Mouse (Mus musculus) forebrain, embryonic 13.5 days (tissue): ENCODE data around the gene Dab2ip. TPM values are rescaled to one million over a fixed set of nuclear protein-coding genes. Genes with fewer than 3 reads are reported as not detected.

Experiments
- ATAC-seq: fragments of 200-750 bp; cut with Nextera tagmentation; 2 replicates; pipeline ENCODE4 v1.8.0; 2017
- H3K27ac ChIP-seq: fragments of 300-500 bp; sonication (generic); 2 replicates; pipeline ENCODE4 v1.5.1; 2015; ENCODE audit warnings: inconsistent platforms, mild to moderate bottlenecking, moderate library complexity
- H3K27me3 ChIP-seq: fragments of 300-500 bp; sonication (generic); 2 replicates; pipeline ENCODE4 v1.6.1; 2015; ENCODE audit warnings: mild to moderate bottlenecking, inconsistent platforms
- H3K36me3 ChIP-seq: fragments of 300-500 bp; sonication (generic); 2 replicates; pipeline ENCODE4 v1.6.1; 2015; ENCODE audit warnings: mild to moderate bottlenecking, inconsistent platforms; ENCODE audit not compliant: poor library complexity, severe bottlenecking
- H3K4me1 ChIP-seq: fragments of 300-500 bp; sonication (generic); 2 replicates; pipeline ENCODE4 v1.6.1; 2015; ENCODE audit warnings: inconsistent platforms
- H3K4me2 ChIP-seq: fragments of 300-500 bp; sonication (generic); 2 replicates; pipeline ENCODE4 v1.6.1; 2015; ENCODE audit warnings: inconsistent platforms, mild to moderate bottlenecking, moderate library complexity
- H3K4me3 ChIP-seq: fragments of 300-500 bp; sonication (generic); 2 replicates; pipeline ENCODE4 v1.5.1; 2015; ENCODE audit warnings: mild to moderate bottlenecking, inconsistent platforms
- H3K9ac ChIP-seq: fragments of 300-500 bp; sonication (generic); 2 replicates; pipeline ENCODE4 v1.6.1; 2015; ENCODE audit warnings: mild to moderate bottlenecking, inconsistent platforms
- H3K9me3 ChIP-seq: fragments of 300-500 bp; sonication (generic); replicated peaks from 2 replicates; pipeline ENCODE4 v1.6.1; 2016; ENCODE audit warnings: inconsistent platforms
- WGBS: fragments of 180-500 bp; shearing (Covaris S2); methylation state at CpG from one replicate; pipeline ENCODE4 v1.1.7; 2015; 5-methylcytosine and 5-hydroxymethylcytosine counted together
- polyA plus RNA-seq: library from polyadenylated mRNA; unstranded; fragments of >200 nt; fragmentation: Nextera tagmentation; extraction: Ambion mirVana; gene quantifications from 2 replicates; pipeline ENCODE4 v1.2.1, GENCODE M21; 2015

Dab2ip gene
- polyA plus RNA-seq, 1 experiment from 2014 or later: 27.4 TPM

- H3K4me1 ChIP-seq: peaks cover 33% of the 10 kb centered on the region
- peak; percentile 34; the same call in 1 of the 2 replicates for ATAC-seq
- H3K4me3 ChIP-seq: no peak overlapping the region
- H3K9ac ChIP-seq: no peak overlapping the region
- no peaks in the 10 kb centered on the region for H3K27me3 ChIP-seq
- no peak overlapping the region for H3K4me2 ChIP-seq
- H3K9me3 ChIP-seq: peaks cover 6% of the 10 kb centered on the region
- 69% methylated on average over 18 of the region's 18 CpGs for WGBS
- peak overlapping the region; percentile 64 for H3K27ac ChIP-seq
- peaks cover 40% of the 10 kb centered on the region for H3K36me3 ChIP-seq
These were observed 173.8 kb downstream of the Dab2ip start for GRCm38 (mm10) chr2:35731671-35732449.

GRCm38 (mm10) chr2:35735001-35735400, 176.9 kb downstream of the Dab2ip start:
- Histone ChIP-seq H3K9me3 (peaks cover 6% of the 10 kb centered on the region), H3K9ac (no peak overlapping the region), H3K4me2 (no peak overlapping the region), H3K27ac (no peak overlapping the region), H3K4me1 (peaks cover 14% of the 10 kb centered on the region), H3K4me3 (no peak overlapping the region), H3K27me3 (no peaks in the 10 kb centered on the region), H3K36me3 (peaks cover 9% of the 10 kb centered on the region)
- no peak for ATAC-seq
- 98% methylated on average over 2 of the region's 2 CpGs for WGBS

GRCm38 (mm10) chr2:35736061-35736460, 178.0 kb downstream of the Dab2ip start:
- ATAC-seq: no peak
- Histone ChIP-seq H3K4me2 (no peak overlapping the region), H3K27ac (no peak overlapping the region), H3K4me1 (peaks cover 11% of the 10 kb centered on the region), H3K27me3 (no peaks in the 10 kb centered on the region), H3K36me3 (peaks cover 4% of the 10 kb centered on the region), H3K9me3 (peaks cover 6% of the 10 kb centered on the region), H3K9ac (no peak overlapping the region), H3K4me3 (no peak overlapping the region)
- WGBS: 80% methylated on average over 2 of the region's 2 CpGs

GRCm38 (mm10) chr2:35737467-35738027, 179.5 kb downstream of the Dab2ip start:
- Histone ChIP-seq H3K4me3 (no peak overlapping the region), H3K4me1 (peaks cover 16% of the 10 kb centered on the region; the same call in 1 of the 2 replicates), H3K4me2 (no peak overlapping the region), H3K36me3 (no peaks in the 10 kb centered on the region), H3K9ac (no peak overlapping the region), H3K9me3 (peaks cover 6% of the 10 kb centered on the region), H3K27ac (no peak overlapping the region), H3K27me3 (no peaks in the 10 kb centered on the region)
- WGBS: 90% methylated on average over 7 of the region's 7 CpGs
- no peak for ATAC-seq

- Histone ChIP-seq H3K36me3 (no peaks in the 10 kb centered on the region), H3K27me3 (no peaks in the 10 kb centered on the region), H3K9me3 (peaks cover 5% of the 10 kb centered on the region), H3K4me3 (no peak overlapping the region), H3K9ac (no peak overlapping the region), H3K27ac (no peak overlapping the region), H3K4me1 (peaks cover 17% of the 10 kb centered on the region; the same call in 1 of the 2 replicates), H3K4me2 (no peak overlapping the region)
- 79% methylated on average over 13 of the region's 13 CpGs for WGBS
- ATAC-seq: no peak
These were observed 181.7 kb downstream of the Dab2ip start for GRCm38 (mm10) chr2:35739669-35740254.

- H3K27me3 ChIP-seq: no peaks in the 10 kb centered on the region
- no peak overlapping the region for H3K9ac ChIP-seq
- peaks cover 62% of the 10 kb centered on the region for H3K4me1 ChIP-seq
- H3K9me3 ChIP-seq: no peaks in the 10 kb centered on the region
- ATAC-seq: no peak
- no peaks in the 10 kb centered on the region for H3K36me3 ChIP-seq
- H3K4me2 ChIP-seq: no peak overlapping the region
- H3K4me3 ChIP-seq: no peak overlapping the region
- 88% methylated on average over 10 of the region's 10 CpGs for WGBS
- H3K27ac ChIP-seq: peak overlapping the region; percentile 64
These were observed 187.8 kb downstream of the Dab2ip start for GRCm38 (mm10) chr2:35745876-35746275.

GRCm38 (mm10) chr2:35746638-35747037, 188.6 kb downstream of the Dab2ip start:
- Histone ChIP-seq H3K4me3 (no peak overlapping the region), H3K9me3 (no peaks in the 10 kb centered on the region), H3K27ac (peak overlapping the region; percentile 64), H3K36me3 (no peaks in the 10 kb centered on the region), H3K4me1 (peaks cover 60% of the 10 kb centered on the region), H3K9ac (no peak overlapping the region), H3K27me3 (no peaks in the 10 kb centered on the region), H3K4me2 (no peak overlapping the region)
- WGBS: 46% methylated on average over 4 of the region's 7 CpGs
- peak; percentile 70; the same call in 1 of the 2 replicates for ATAC-seq

- H3K36me3 ChIP-seq: no peaks in the 10 kb centered on the region
- H3K9ac ChIP-seq: no peak overlapping the region
- no peaks in the 10 kb centered on the region for H3K27me3 ChIP-seq
- H3K4me3 ChIP-seq: no peak overlapping the region
- H3K4me2 ChIP-seq: no peak overlapping the region
- H3K27ac ChIP-seq: peak overlapping the region; percentile 48
- ATAC-seq: 0 out of 2 replicates have a peak, but pooled peaks have one; percentile 19
- 69% methylated on average over 12 of the region's 12 CpGs for WGBS
- peaks cover 56% of the 10 kb centered on the region for H3K4me1 ChIP-seq
- no peaks in the 10 kb centered on the region for H3K9me3 ChIP-seq
These were observed 189.4 kb downstream of the Dab2ip start for GRCm38 (mm10) chr2:35747371-35748035.

GRCm38 (mm10) chr2:35750533-35751141, 192.6 kb downstream of the Dab2ip start:
- H3K36me3 ChIP-seq: no peaks in the 10 kb centered on the region
- ATAC-seq: no peak
- no peaks in the 10 kb centered on the region for H3K9me3 ChIP-seq
- H3K27me3 ChIP-seq: no peaks in the 10 kb centered on the region
- no peak overlapping the region for H3K4me3 ChIP-seq
- no peak overlapping the region for H3K27ac ChIP-seq
- no peak overlapping the region for H3K4me2 ChIP-seq
- 77% methylated on average over 7 of the region's 7 CpGs for WGBS
- peaks cover 52% of the 10 kb centered on the region for H3K4me1 ChIP-seq
- no peak overlapping the region for H3K9ac ChIP-seq

GRCm38 (mm10) chr2:35751781-35752505, 193.9 kb downstream of the Dab2ip start:
- Histone ChIP-seq H3K4me3 (no peak overlapping the region), H3K9me3 (no peaks in the 10 kb centered on the region), H3K27ac (no peak overlapping the region), H3K9ac (no peak overlapping the region), H3K36me3 (no peaks in the 10 kb centered on the region), H3K4me2 (no peak overlapping the region), H3K27me3 (no peaks in the 10 kb centered on the region), H3K4me1 (peaks cover 40% of the 10 kb centered on the region)
- ATAC-seq: no peak
- 82% methylated on average over 18 of the region's 18 CpGs for WGBS

- Histone ChIP-seq H3K9ac (no peak overlapping the region), H3K4me1 (peaks cover 25% of the 10 kb centered on the region), H3K9me3 (no peaks in the 10 kb centered on the region), H3K27me3 (no peaks in the 10 kb centered on the region), H3K27ac (no peak overlapping the region), H3K36me3 (no peaks in the 10 kb centered on the region), H3K4me3 (no peak overlapping the region), H3K4me2 (no peak overlapping the region)
- WGBS: 86% methylated on average over 7 of the region's 7 CpGs
- ATAC-seq: no peak
These were observed 198.4 kb downstream of the Dab2ip start for GRCm38 (mm10) chr2:35756467-35756866.
